Mouse (Mus musculus) cerebellum, adult 2 months (tissue): ENCODE data around the gene Tescl. TPM values are rescaled to one million over a fixed set of nuclear protein-coding genes. Genes with fewer than 3 reads are reported as not detected.
A peak's percentile ranks its signal among the peaks of the same experiment; 100 is the strongest.

ENCODE experiments used
- DNase-seq, 2 experiments: peaks; one replicate each; pipeline ENCODE4 v3.0.0; 2021
- H3K27ac ChIP-seq: fragments of 200-500 bp; 2 replicates; pipeline ENCODE4 v1.5.1; 2012; ENCODE audit warnings: low read length, control low read depth, inconsistent platforms; ENCODE audit not compliant: insufficient read depth
- H3K27me3 ChIP-seq: fragments of 200-500 bp; 2 replicates; pipeline ENCODE4 v1.6.1; 2012; ENCODE audit warnings: inconsistent platforms, mild to moderate bottlenecking, low read length, moderate library complexity; ENCODE audit not compliant: control insufficient read depth, insufficient read depth
- H3K4me1 ChIP-seq: fragments of 200-500 bp; 2 replicates; pipeline ENCODE4 v1.6.1; 2011; ENCODE audit warnings: low read length; ENCODE audit not compliant: control insufficient read depth, insufficient read depth
- H3K4me3 ChIP-seq: fragments of 200-500 bp; replicated peaks from 2 replicates; pipeline ENCODE3; 2011; ENCODE audit warnings: mild to moderate bottlenecking, low read depth, low read length, control low read depth; ENCODE audit not compliant: insufficient read depth
- CTCF ChIP-seq: fragments of 200-500 bp; IDR thresholded peaks from 2 replicates; pipeline ENCODE4 v1.5.1; 2011; ENCODE audit warnings: low read depth, mild to moderate bottlenecking, control low read depth, low read length, moderate library complexity, borderline replicate concordance; ENCODE audit not compliant: insufficient read depth
- POLR2A ChIP-seq: fragments of 200-500 bp; IDR thresholded peaks from 2 replicates; pipeline ENCODE4 v1.6.1; 2011; ENCODE audit warnings: low read length, control low read depth, borderline replicate concordance; ENCODE audit not compliant: insufficient read depth
- WGBS: fragments of 180-500 bp; shearing (Covaris S2); methylation state at CpG from one replicate; pipeline ENCODE4 v1.1.7; 2018; 5-methylcytosine and 5-hydroxymethylcytosine counted together
- polyA plus RNA-seq: library from polyadenylated mRNA; depleted of rRNA; stranded (reverse); fragments of >200 nt; gene quantifications from 2 replicates; pipeline ENCODE4 v1.2.3, GENCODE M21; 2012; rRNA removed

The Tescl gene
- 0.22 and 0.39 TPM in 2 replicates for polyA plus RNA-seq

GRCm38 (mm10) chr7:24333304-24333986 is at the start of gene Tescl:
Gene Tescl, minus strand, starts transcription at chr7:24333936.
- WGBS: 49% methylated on average over 49 of the region's 49 CpGs
- no peak within 1 kb of the TSS for H3K27ac ChIP-seq
- no peak within 1 kb of the TSS for H3K4me3 ChIP-seq
- DNase-seq: peak; percentile 33 to 35
- H3K27me3 ChIP-seq: no peaks in the 10 kb centered on the region
- no peaks in the 10 kb centered on the region for H3K4me1 ChIP-seq
- TF ChIP-seq CTCF: no peak
- no peak for TF ChIP-seq POLR2A

DNA sequence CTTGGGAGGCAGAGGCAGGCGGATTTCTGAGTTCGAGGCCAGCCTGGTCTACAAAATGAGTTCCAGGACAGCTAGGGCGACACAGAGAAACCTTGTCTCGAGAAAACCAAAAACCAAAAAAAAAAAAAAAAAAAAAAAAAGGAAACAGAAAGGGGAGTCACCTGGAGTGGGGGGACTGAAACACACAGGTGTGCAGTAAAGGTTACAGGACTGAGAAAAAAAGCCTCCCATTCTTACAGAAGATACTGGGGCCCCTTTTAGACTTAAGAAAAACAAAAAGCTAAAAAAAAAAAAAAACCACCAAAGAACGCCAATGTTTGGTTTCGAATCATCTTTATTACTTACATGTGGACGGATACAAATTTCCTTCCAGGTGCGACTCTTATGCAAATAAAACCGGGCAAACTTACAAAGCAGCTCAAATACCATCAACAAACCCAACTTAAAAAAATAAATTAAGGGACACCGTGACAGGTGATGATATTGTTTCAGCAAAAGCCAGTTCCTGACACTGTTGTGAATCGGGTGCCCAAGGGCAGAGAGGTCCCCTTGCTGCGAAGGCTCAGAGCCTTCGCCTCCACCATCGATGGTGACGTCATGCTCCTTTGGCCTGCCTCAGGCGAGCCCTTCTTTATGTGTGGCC is 49.1 kb upstream of the Tescl start:
- no peak for DNase-seq
- 0 out of 2 replicates have a peak, but pooled peaks cover 2% of the 10 kb centered on the region for H3K4me1 ChIP-seq
- WGBS: 85% methylated on average over 16 of the region's 16 CpGs
- H3K4me3 ChIP-seq: no peak overlapping the region
- no peak overlapping the region for H3K27ac ChIP-seq
- no peaks in the 10 kb centered on the region for H3K27me3 ChIP-seq
- no peak for TF ChIP-seq POLR2A
- TF ChIP-seq CTCF: no peak

- Histone ChIP-seq H3K4me1 (0 out of 2 replicates have a peak, but pooled peaks cover 5% of the 10 kb centered on the region), H3K27ac (no peak overlapping the region), H3K4me3 (no peak overlapping the region), H3K27me3 (no peaks in the 10 kb centered on the region)
- 71% methylated on average over 2 of the region's 2 CpGs for WGBS
- no peak for DNase-seq
- TF ChIP-seq POLR2A (no peak), CTCF (no peak)
Observed at GRCm38 (mm10) chr7:24380370-24380769, 46.6 kb upstream of the Tescl start.

GRCm38 (mm10) chr7:24379934-24380333 is 46.2 kb upstream of the Tescl start:
- Histone ChIP-seq H3K4me1 (0 out of 2 replicates have a peak, but pooled peaks cover 5% of the 10 kb centered on the region), H3K27ac (no peak overlapping the region), H3K4me3 (no peak overlapping the region), H3K27me3 (no peaks in the 10 kb centered on the region)
- WGBS: 76% methylated on average over 7 of the region's 7 CpGs
- TF ChIP-seq POLR2A (no peak), CTCF (no peak)
- no peak for DNase-seq

GRCm38 (mm10) chr7:24378049-24378701 is 44.4 kb upstream of the Tescl start:
- Histone ChIP-seq H3K4me3 (no peak overlapping the region), H3K4me1 (peaks cover 7% of the 10 kb centered on the region), H3K27ac (no peak overlapping the region), H3K27me3 (no peaks in the 10 kb centered on the region)
- DNase-seq: no peak
- WGBS: 61% methylated on average over 10 of the region's 10 CpGs
- TF ChIP-seq CTCF (no peak), POLR2A (no peak)

DNA sequence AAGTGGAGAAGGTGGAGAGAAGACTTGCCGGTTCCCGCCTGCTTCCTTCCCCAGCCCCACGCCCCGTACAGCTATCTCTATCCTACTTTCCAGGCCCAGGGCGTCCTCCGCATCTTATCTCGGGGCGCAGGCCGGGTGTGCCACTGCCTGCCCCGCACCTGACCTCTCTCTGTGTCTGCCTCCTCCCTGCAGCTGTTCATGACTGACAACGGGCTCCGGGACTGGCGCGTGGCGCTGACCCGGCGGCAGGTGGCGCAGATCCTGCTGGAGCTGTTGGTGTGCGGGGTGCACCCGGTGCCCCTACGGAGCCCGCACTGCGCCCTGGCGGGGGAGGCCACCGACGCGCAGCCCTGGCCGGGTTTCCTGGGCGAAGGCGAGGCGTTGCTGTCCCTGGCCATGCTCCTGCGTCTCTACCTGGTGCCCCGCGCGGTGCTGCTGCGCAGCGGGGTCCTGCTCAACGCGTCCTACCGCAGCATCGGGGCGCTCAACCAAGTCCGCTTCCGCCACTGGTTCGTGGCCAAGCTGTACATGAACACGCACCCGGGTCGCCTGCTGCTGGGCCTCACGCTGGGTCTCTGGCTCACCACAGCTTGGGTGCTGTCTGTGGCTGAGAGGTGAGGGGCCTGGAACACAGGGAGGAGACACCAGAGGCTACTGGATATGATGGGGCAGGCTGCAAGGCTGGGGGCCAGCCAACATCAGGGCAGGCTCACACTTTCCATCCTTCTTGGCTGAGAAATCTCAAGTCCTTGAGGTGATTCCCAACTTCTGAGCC is 43.5 kb upstream of the Tescl start:
- peaks cover 8% of the 10 kb centered on the region for H3K4me1 ChIP-seq
- peak; percentile 48 to 62 for DNase-seq
- peak; percentile 26; the same call in 1 of the 2 replicates for TF ChIP-seq CTCF
- TF ChIP-seq POLR2A: no peak
- WGBS: 7% methylated on average over 49 of the region's 49 CpGs
- no peak overlapping the region for H3K27ac ChIP-seq
- H3K27me3 ChIP-seq: no peaks in the 10 kb centered on the region
- H3K4me3 ChIP-seq: peak overlapping the region; percentile 9

DNA sequence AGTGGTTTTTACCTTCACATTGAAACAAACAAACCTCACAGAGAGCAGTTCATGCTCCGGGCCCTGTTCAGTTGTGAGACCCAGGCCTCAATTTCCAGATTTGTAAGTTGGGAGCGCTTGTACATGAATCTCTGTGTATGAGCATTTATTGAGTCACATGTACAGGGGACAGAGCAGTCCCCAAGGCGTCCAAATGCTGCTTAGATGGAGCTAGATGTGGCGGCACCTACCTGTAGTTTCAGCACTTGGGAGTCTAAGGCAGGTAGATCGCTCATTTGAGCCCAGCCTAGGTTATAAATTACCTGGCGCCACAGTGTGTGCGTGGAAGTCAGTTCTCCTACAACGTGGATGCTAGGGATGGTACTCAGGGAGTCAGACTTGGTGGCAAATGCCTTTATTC is 42.7 kb upstream of the Tescl start:
- no peak for DNase-seq
- H3K4me1 ChIP-seq: peaks cover 8% of the 10 kb centered on the region
- WGBS: 94% methylated on average over 8 of the region's 8 CpGs
- no peak overlapping the region for H3K4me3 ChIP-seq
- no peak for TF ChIP-seq CTCF
- TF ChIP-seq POLR2A: no peak
- no peaks in the 10 kb centered on the region for H3K27me3 ChIP-seq
- H3K27ac ChIP-seq: no peak overlapping the region
